Mouse (Mus musculus): ENCODE results near the gene Aqp12. TPM values are rescaled to one million over a fixed set of nuclear protein-coding genes. Genes with fewer than 3 reads are reported as not detected.
"Not testable (repeated sequence)": the region's sequence is repeated elsewhere in the genome, so short reads cannot be mapped to it uniquely, and the experiment has no call there.

The Aqp12 gene
- polyA plus RNA-seq (2015; fragmentation: Nextera tagmentation; extraction: Ambion mirVana): not detected in 2 replicates

GRCm38 (mm10) chr1:93006061-93006460 lies at the start of gene Aqp12:
Aqp12 (plus strand) TSS chr1:93006334.
- H3K4me2 ChIP-seq (ENCODE audit: low read length): no peak within 1 kb of the TSS
- no peaks in the 10 kb centered on the region for H3K4me1 ChIP-seq (ENCODE audit: control insufficient read depth, insufficient read depth, low read length)
- no peak within 1 kb of the TSS for H3K27ac ChIP-seq (ENCODE audit: low read length)
- H3K4me3 ChIP-seq (ENCODE audit: low read depth, low read length): no peak within 1 kb of the TSS
- no peaks in the 10 kb centered on the region for H3K36me3 ChIP-seq (ENCODE audit: control insufficient read depth, insufficient read depth, low read length)
- H3K9me3 ChIP-seq (replicated peaks; ENCODE audit: control insufficient read depth, low read length, poor library complexity, severe bottlenecking): no peaks in the 10 kb centered on the region
- H3K9ac ChIP-seq (ENCODE audit: low read depth, low read length): no peak within 1 kb of the TSS
- no peaks in the 10 kb centered on the region for H3K27me3 ChIP-seq (ENCODE audit: control insufficient read depth, insufficient read depth, low read depth, low read length)
- WGBS: 84% methylated on average over 7 of the region's 7 CpGs
- ATAC-seq: no peak

- 8% methylated on average over 9 of the region's 11 CpGs for WGBS
Observed at GRCm38 (mm10) chr1:92956571-92957335, 49.4 kb upstream of the Aqp12 start.

GRCm38 (mm10) chr1:92958999-92959398 lies 47.1 kb upstream of the Aqp12 start:
- Histone ChIP-seq H3K36me3 (ENCODE audit: control insufficient read depth, insufficient read depth, low read length) (no peaks in the 10 kb centered on the region), H3K4me3 (ENCODE audit: low read depth, low read length) (no peak overlapping the region), H3K9me3 (replicated peaks; ENCODE audit: control insufficient read depth, low read length, poor library complexity, severe bottlenecking) (no peaks in the 10 kb centered on the region), H3K4me2 (ENCODE audit: low read length) (no peak overlapping the region), H3K9ac (ENCODE audit: low read depth, low read length) (no peak overlapping the region), H3K4me1 (ENCODE audit: control insufficient read depth, insufficient read depth, low read length) (no peaks in the 10 kb centered on the region), H3K27ac (ENCODE audit: low read length) (no peak overlapping the region), H3K27me3 (ENCODE audit: control insufficient read depth, insufficient read depth, low read depth, low read length) (no peaks in the 10 kb centered on the region)
- ATAC-seq: no peak
- WGBS: 100% methylated on average over 1 of the region's 1 CpGs

More at GRCm38 (mm10) chr1:92956571-92957335, 49.4 kb upstream of the Aqp12 start:
- not testable (repeated sequence) for H3K9ac ChIP-seq (ENCODE audit: low read depth, low read length); H3K4me3 ChIP-seq (ENCODE audit: low read depth, low read length); H3K27ac ChIP-seq (ENCODE audit: low read length); H3K27me3 ChIP-seq (ENCODE audit: control insufficient read depth, insufficient read depth, low read depth, low read length); H3K4me1 ChIP-seq (ENCODE audit: control insufficient read depth, insufficient read depth, low read length); H3K9me3 ChIP-seq (replicated peaks; ENCODE audit: control insufficient read depth, low read length, poor library complexity, severe bottlenecking); H3K36me3 ChIP-seq (ENCODE audit: control insufficient read depth, insufficient read depth, low read length)
- 0 out of 2 replicates have a peak, but pooled peaks have one; percentile 14 for ATAC-seq
- H3K4me2 ChIP-seq (ENCODE audit: low read length): peak overlapping the region; percentile 34

- not testable (repeated sequence) for H3K27me3 ChIP-seq (ENCODE audit: control insufficient read depth, insufficient read depth, low read depth, low read length); H3K4me1 ChIP-seq (ENCODE audit: control insufficient read depth, insufficient read depth, low read length); H3K4me3 ChIP-seq (ENCODE audit: low read depth, low read length); H3K36me3 ChIP-seq (ENCODE audit: control insufficient read depth, insufficient read depth, low read length); H3K9me3 ChIP-seq (replicated peaks; ENCODE audit: control insufficient read depth, low read length, poor library complexity, severe bottlenecking); H3K9ac ChIP-seq (ENCODE audit: low read depth, low read length); ATAC-seq; H3K27ac ChIP-seq (ENCODE audit: low read length); H3K4me2 ChIP-seq (ENCODE audit: low read length)
- WGBS: 88% methylated on average over 6 of the region's 6 CpGs
Observed at GRCm38 (mm10) chr1:92970791-92971190, 35.3 kb upstream of the Aqp12 start.

- Histone ChIP-seq H3K9me3 (replicated peaks; ENCODE audit: control insufficient read depth, low read length, poor library complexity, severe bottlenecking) (no peaks in the 10 kb centered on the region), H3K4me1 (ENCODE audit: control insufficient read depth, insufficient read depth, low read length) (no peaks in the 10 kb centered on the region), H3K4me3 (ENCODE audit: low read depth, low read length) (no peak overlapping the region), H3K36me3 (ENCODE audit: control insufficient read depth, insufficient read depth, low read length) (no peaks in the 10 kb centered on the region), H3K9ac (ENCODE audit: low read depth, low read length) (no peak overlapping the region), H3K27ac (ENCODE audit: low read length) (no peak overlapping the region), H3K27me3 (ENCODE audit: control insufficient read depth, insufficient read depth, low read depth, low read length) (no peaks in the 10 kb centered on the region), H3K4me2 (ENCODE audit: low read length) (no peak overlapping the region)
- ATAC-seq: no peak
- WGBS: 89% methylated on average over 7 of the region's 7 CpGs
Observed at GRCm38 (mm10) chr1:92971879-92972795, 34.0 kb upstream of the Aqp12 start.

- WGBS: 60% methylated on average over 1 of the region's 1 CpGs
- H3K9me3 ChIP-seq (replicated peaks; ENCODE audit: control insufficient read depth, low read length, poor library complexity, severe bottlenecking): no peaks in the 10 kb centered on the region
- H3K4me3 ChIP-seq (ENCODE audit: low read depth, low read length): no peak overlapping the region
- H3K27me3 ChIP-seq (ENCODE audit: control insufficient read depth, insufficient read depth, low read depth, low read length): no peaks in the 10 kb centered on the region
- ATAC-seq: no peak
- H3K36me3 ChIP-seq (ENCODE audit: control insufficient read depth, insufficient read depth, low read length): no peaks in the 10 kb centered on the region
- no peaks in the 10 kb centered on the region for H3K4me1 ChIP-seq (ENCODE audit: control insufficient read depth, insufficient read depth, low read length)
- H3K4me2 ChIP-seq (ENCODE audit: low read length): no peak overlapping the region
- no peak overlapping the region for H3K9ac ChIP-seq (ENCODE audit: low read depth, low read length)
- H3K27ac ChIP-seq (ENCODE audit: low read length): no peak overlapping the region
Observed at GRCm38 (mm10) chr1:92972854-92973253, 33.3 kb upstream of the Aqp12 start.

GRCm38 (mm10) chr1:92976141-92976566 lies 30.0 kb upstream of the Aqp12 start:
- Histone ChIP-seq H3K27me3 (ENCODE audit: control insufficient read depth, insufficient read depth, low read depth, low read length) (no peaks in the 10 kb centered on the region), H3K4me1 (ENCODE audit: control insufficient read depth, insufficient read depth, low read length) (no peaks in the 10 kb centered on the region), H3K4me3 (ENCODE audit: low read depth, low read length) (no peak overlapping the region), H3K36me3 (ENCODE audit: control insufficient read depth, insufficient read depth, low read length) (no peaks in the 10 kb centered on the region), H3K9me3 (replicated peaks; ENCODE audit: control insufficient read depth, low read length, poor library complexity, severe bottlenecking) (no peaks in the 10 kb centered on the region), H3K9ac (ENCODE audit: low read depth, low read length) (no peak overlapping the region), H3K4me2 (ENCODE audit: low read length) (no peak overlapping the region), H3K27ac (ENCODE audit: low read length) (no peak overlapping the region)
- 57% methylated on average over 6 of the region's 6 CpGs for WGBS
- no peak for ATAC-seq

GRCm38 (mm10) chr1:92978645-92979044 lies 27.5 kb upstream of the Aqp12 start:
- Histone ChIP-seq H3K9me3 (replicated peaks; ENCODE audit: control insufficient read depth, low read length, poor library complexity, severe bottlenecking) (no peaks in the 10 kb centered on the region), H3K9ac (ENCODE audit: low read depth, low read length) (no peak overlapping the region), H3K27ac (ENCODE audit: low read length) (no peak overlapping the region), H3K4me2 (ENCODE audit: low read length) (no peak overlapping the region), H3K4me1 (ENCODE audit: control insufficient read depth, insufficient read depth, low read length) (no peaks in the 10 kb centered on the region), H3K4me3 (ENCODE audit: low read depth, low read length) (no peak overlapping the region), H3K27me3 (ENCODE audit: control insufficient read depth, insufficient read depth, low read depth, low read length) (no peaks in the 10 kb centered on the region), H3K36me3 (ENCODE audit: control insufficient read depth, insufficient read depth, low read length) (no peaks in the 10 kb centered on the region)
- ATAC-seq: no peak
- 47% methylated on average over 7 of the region's 7 CpGs for WGBS

All from midbrain, embryonic 16.5 days (tissue).